Mouse (Mus musculus) embryo, embryonic 10.5 days (tissue): ENCODE measurements around the gene Fancg.
A peak's percentile ranks its signal among the peaks of the same experiment; 100 is the strongest.
"Not testable (repeated sequence)": the region's sequence is repeated elsewhere in the genome, so short reads cannot be mapped to it uniquely, and the experiment has no call there.

Source experiments
- DNase-seq: peaks from one replicate; pipeline ENCODE4 v3.0.0-alpha.2; 2015; ENCODE audit warnings: low spot score

Fancg gene

DNA sequence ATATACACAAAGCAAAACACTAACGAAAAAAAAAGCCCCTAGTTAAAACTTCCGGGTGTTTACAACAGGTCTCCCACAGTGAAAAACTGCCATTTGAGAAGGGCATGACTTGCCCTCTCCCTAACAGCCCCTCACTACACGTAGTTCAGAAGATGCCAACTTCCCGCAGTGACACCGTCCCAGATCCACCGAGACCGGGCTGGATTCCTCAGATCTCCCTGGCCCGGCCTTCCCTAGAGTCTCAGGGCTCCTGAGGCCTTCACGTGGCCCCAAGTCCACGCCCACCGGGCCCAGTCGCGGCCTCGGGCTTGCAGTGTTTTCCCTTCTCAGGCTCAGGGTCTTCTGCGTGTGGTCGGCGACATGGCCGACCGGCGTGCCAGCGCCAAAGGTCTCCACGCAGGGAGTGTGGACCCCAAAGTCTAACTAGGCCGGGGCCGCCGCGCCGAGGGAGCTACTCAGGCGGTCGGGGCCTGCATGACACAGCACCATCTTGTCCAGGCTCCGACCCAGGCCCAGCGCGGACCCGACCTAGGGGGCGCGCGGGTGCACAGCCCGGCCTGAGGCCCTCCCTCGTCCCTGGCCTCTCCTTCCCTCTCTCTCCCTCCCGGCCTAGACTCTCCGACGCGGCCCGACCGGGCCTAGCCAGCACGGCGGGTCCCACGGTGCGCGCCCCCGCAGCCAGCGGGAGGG is 10.7 kb downstream of the Fancg start:
- DNase-seq = peak; percentile 79

- no peak for DNase-seq
These were observed 12.3 kb downstream of the Fancg start for GRCm38 (mm10) chr4:42998022-42998421.

- no peak for DNase-seq
These were observed 22.0 kb downstream of the Fancg start for GRCm38 (mm10) chr4:42988296-42988695.

- not testable (repeated sequence) for DNase-seq
These were observed 29.8 kb downstream of the Fancg start for GRCm38 (mm10) chr4:42980467-42980866.

GRCm38 (mm10) chr4:42978062-42978461 is 32.2 kb downstream of the Fancg start:
- no peak for DNase-seq

GRCm38 (mm10) chr4:42973868-42974267 is 36.4 kb downstream of the Fancg start:
- DNase-seq = no peak

DNA sequence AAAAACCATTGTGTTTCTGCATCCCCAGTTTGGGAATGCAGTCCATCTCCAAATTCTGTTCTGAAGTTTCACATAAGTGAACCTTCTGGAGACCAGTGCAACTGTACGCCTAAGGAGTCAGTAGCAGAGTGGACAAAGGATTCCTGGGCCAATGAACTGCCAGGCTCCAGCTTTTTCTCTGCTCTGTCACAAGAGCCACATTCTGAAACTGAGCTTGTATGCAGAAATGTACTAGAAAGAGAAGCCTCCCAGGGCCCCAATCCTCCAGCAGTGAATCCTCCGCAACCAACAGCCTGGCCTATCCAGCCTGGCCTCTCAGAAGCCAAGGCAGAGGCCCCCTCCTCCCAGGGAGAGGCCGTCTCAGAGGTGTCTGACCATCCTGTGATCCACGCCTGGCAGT is 37.4 kb downstream of the Fancg start:
- DNase-seq = no peak

- no peak for DNase-seq
These were observed 41.0 kb downstream of the Fancg start, which contains the start of gene 1700022I11Rik for GRCm38 (mm10) chr4:42969304-42969703. Gene 1700022I11Rik, plus strand, starts transcription at chr4:42969604.

DNA sequence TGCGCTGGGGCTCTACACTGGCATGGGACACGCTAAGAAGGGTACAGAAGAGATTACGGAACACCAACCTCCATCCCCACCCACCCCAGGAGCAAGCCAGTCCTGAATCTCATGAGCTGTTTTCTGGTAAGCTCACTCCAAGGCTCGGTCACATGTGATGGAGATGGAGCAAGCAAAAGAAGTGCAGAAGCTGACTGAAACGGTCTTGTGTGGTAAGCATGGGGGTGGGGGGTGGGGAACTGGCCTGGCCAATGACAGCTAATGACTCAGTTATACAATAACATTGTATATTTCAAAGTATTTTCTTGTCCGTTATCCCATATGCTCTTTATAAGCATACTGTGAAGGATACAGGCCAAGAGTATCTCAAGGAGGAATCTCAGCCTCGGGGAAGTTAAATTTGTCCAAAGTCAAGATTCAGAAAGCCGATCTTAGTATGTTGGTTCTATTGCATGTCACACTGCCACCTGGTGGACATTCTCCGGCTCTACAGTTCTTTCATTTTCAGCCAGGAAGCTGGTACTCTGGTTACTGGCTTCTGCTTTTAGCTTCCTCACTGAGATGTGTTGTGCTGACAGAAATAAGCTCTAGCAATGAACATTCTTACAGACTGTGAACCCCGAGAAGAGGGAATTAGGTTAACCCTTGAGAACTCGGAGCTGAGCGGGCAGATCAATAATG is 45.1 kb downstream of the Fancg start:
- peak; percentile 89 for DNase-seq

- DNase-seq = no peak
These were observed 46.8 kb downstream of the Fancg start for GRCm38 (mm10) chr4:42963480-42963879.

GRCm38 (mm10) chr4:42961592-42961991 is 48.7 kb downstream of the Fancg start:
- DNase-seq = peak; percentile 75

- no peak for DNase-seq
These were observed 50.9 kb downstream of the Fancg start for GRCm38 (mm10) chr4:42959382-42959781.

GRCm38 (mm10) chr4:42958942-42959341 is 51.4 kb downstream of the Fancg start:
- no peak for DNase-seq

- no peak for DNase-seq
These were observed 52.3 kb downstream of the Fancg start for GRCm38 (mm10) chr4:42957979-42958378.

GRCm38 (mm10) chr4:42957306-42957705 is 53.0 kb downstream of the Fancg start:
- DNase-seq = no peak

- no peak for DNase-seq
These were observed 53.7 kb downstream of the Fancg start for GRCm38 (mm10) chr4:42956581-42956980.

- DNase-seq = no peak
These were observed 55.1 kb downstream of the Fancg start for GRCm38 (mm10) chr4:42955200-42955599.

DNA sequence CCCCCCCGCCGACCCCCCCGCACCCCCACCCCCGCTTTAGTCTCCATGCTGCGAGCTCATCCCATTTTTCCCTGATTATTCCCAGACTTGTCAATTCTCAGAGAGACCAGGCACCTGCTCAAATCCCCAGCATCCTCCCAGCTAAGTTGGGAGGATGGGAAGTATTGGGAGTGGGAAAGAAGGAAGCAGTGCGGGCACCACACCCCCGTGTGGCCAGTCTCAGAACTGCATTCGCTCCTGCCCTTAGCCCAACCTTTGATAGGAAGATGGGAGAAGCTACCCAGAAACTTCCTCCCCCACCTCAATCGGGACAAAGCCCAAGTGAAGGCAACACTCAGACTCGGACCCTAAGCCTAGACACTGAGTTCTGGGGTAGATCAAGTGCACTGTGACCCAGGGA is 56.0 kb downstream of the Fancg start:
- DNase-seq = peak; percentile 85

GRCm38 (mm10) chr4:42953435-42954094 is 56.7 kb downstream of the Fancg start:
- peak; percentile 37 for DNase-seq

- no peak for DNase-seq
These were observed 57.7 kb downstream of the Fancg start for GRCm38 (mm10) chr4:42952563-42952962.
